Mouse (Mus musculus) intestine, embryonic 16.5 days (tissue): Measurements from ENCODE around the gene Trim5. TPM values are rescaled to one million over a fixed set of nuclear protein-coding genes. Genes with fewer than 3 reads are reported as not detected.
"Not testable (repeated sequence)": the region's sequence is repeated elsewhere in the genome, so short reads cannot be mapped to it uniquely, and the experiment has no call there.

Experiments used
- ATAC-seq: fragments of 200-750 bp; cut with Nextera tagmentation; 2 replicates; pipeline ENCODE4 v1.8.0; 2017; ENCODE audit warnings: moderate TSS enrichment, moderate library complexity
- H3K27ac ChIP-seq: fragments of 300-500 bp; sonication (generic); 2 replicates; pipeline ENCODE4 v1.5.1; 2014; ENCODE audit warnings: mild to moderate bottlenecking, low read length
- H3K27me3 ChIP-seq: fragments of 300-500 bp; sonication (generic); replicated peaks from 2 replicates; pipeline ENCODE4 v1.6.1; 2014; ENCODE audit warnings: low read length, control low read depth, mixed read lengths; ENCODE audit not compliant: control insufficient read depth, insufficient read depth
- H3K36me3 ChIP-seq: fragments of 300-500 bp; sonication (generic); 2 replicates; pipeline ENCODE4 v1.6.1; 2014; ENCODE audit warnings: low read length, control low read depth; ENCODE audit not compliant: control insufficient read depth, insufficient read depth
- H3K4me1 ChIP-seq: fragments of 300-500 bp; sonication (generic); 2 replicates; pipeline ENCODE4 v1.6.1; 2014; ENCODE audit warnings: low read length, control low read depth, mixed read lengths; ENCODE audit not compliant: control insufficient read depth, insufficient read depth
- H3K4me2 ChIP-seq: fragments of 300-500 bp; sonication (generic); 2 replicates; pipeline ENCODE4 v1.6.1; 2014; ENCODE audit warnings: low read depth, low read length, control low read depth
- H3K4me3 ChIP-seq: fragments of 300-500 bp; sonication (generic); 2 replicates; pipeline ENCODE4 v1.5.1; 2014; ENCODE audit warnings: mild to moderate bottlenecking, low read length
- H3K9ac ChIP-seq: fragments of 300-500 bp; sonication (generic); 2 replicates; pipeline ENCODE4 v1.6.1; 2014; ENCODE audit warnings: low read depth, low read length
- H3K9me3 ChIP-seq: fragments of 300-500 bp; sonication (generic); 2 replicates; pipeline ENCODE4 v1.6.1; 2016; ENCODE audit warnings: low read length, control low read depth; ENCODE audit not compliant: control insufficient read depth
- WGBS: fragments of 180-500 bp; shearing (Covaris S2); extraction: QIAGEN DNeasy Blood & Tissue Kit; methylation state at CpG from one replicate; pipeline ENCODE4 v1.1.7; 2014; 5-methylcytosine and 5-hydroxymethylcytosine counted together
- polyA plus RNA-seq: library from polyadenylated mRNA; unstranded; fragments of >200 nt; fragmentation: Nextera tagmentation; extraction: Ambion mirVana; gene quantifications from 2 replicates; pipeline ENCODE4 v1.2.1, GENCODE M21; 2015

Trim5 gene
- polyA plus RNA-seq, 1 experiment from 2014 or later: 0.33 TPM

DNA sequence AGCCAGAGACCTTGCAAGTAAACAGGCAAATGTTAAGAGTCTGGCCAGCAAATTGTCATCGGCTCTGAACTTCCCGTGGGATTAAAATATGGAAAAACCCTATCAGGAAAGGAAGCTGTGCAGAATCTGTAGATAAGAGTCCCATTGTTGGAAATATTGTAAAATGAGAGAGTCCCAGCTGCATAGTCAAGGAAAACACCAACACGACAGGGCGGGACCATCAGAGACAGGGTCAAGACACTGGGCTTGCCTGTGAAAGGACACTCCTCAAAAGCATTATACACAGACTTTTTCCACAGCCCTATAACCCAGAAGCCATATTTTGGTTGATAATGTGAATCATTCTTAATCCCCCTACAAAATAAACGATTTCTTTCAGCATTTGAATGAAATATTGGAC lies 22.6 kb downstream of the Trim5 start:
- H3K4me1 ChIP-seq, H3K36me3 ChIP-seq, H3K9ac ChIP-seq, H3K4me2 ChIP-seq, H3K9me3 ChIP-seq, ATAC-seq, H3K27ac ChIP-seq, H3K27me3 ChIP-seq, H3K4me3 ChIP-seq: not testable (repeated sequence)
- 67% methylated on average over 2 of the region's 5 CpGs for WGBS

DNA sequence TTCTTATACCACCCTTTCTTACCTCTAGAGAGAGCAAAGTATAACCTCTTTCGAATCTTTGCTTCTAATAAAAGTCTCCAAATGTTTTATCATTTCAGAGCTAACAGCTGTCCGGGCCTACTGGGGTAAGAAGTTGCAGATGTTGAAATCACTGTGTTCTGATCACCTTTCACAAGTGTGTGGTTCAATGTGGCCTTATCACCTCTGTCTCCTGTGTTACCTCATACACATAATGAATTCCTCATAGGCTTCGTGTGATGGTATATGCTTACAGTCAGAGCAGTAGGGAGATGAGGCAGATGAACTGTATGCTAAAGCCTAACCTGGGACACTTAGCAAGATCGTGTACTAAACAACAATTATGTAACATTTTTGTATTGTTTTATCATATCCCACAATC lies 27.5 kb downstream of the Trim5 start:
- not testable (repeated sequence) for H3K27ac ChIP-seq, H3K27me3 ChIP-seq, H3K9me3 ChIP-seq, H3K9ac ChIP-seq, H3K4me1 ChIP-seq, H3K4me2 ChIP-seq, H3K4me3 ChIP-seq, H3K36me3 ChIP-seq, ATAC-seq
- WGBS: 78% methylated on average over 4 of the region's 4 CpGs

DNA sequence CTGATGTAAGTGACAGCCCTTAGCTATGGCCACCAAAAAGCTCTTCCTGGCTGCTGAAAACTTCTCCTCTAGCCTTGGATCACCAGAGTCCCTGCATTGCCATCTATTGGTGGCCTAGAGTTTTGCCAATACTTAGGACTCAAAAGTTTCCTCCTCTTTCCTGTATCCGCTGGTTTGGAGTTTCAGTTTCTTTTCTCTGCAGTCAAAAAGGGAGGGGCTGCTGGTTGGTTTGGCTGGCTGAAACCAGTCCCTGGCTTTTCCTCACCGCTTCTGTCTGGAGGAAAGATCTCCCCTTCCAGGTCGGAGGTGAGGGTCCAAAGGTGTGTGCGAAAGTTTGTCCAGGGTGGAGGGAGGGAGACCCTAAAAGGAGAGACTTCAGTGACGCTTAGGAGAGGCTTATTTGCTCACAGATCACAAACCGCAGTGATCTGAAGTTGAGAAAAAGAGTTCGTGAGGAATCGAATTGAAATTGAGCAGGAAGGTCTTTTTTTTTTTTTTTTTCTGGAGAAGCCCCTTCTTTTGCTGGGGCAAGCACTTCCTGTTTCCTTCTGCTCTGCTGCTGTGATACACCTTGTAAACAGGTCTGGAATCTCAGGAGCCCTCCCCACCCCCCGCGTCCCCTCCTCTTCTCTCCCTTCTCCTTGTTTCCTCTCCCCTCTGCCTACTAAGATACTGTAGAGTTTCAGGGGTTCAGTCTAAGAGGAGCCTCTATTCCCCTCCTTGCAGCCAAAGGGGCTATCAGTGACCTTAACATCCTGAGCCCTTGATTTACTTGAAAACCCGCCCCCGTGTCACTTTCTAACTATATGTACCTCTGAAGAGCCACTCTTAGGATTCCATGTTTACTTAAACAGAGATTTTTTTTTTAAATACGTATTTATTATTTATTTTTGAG lies 43.4 kb downstream of the Trim5 start, which contains the start of gene Trim34a:
Gene Trim34a (plus strand): TSS at position 171 of the 895 bp plus-strand sequence.
- Histone ChIP-seq H3K27me3 (no peaks in the 10 kb centered on the region), H3K9ac (peak within 1 kb of the TSS; percentile 78), H3K4me1 (0 out of 2 replicates have a peak, but pooled peaks cover 3% of the 10 kb centered on the region), H3K27ac (0 out of 2 replicates have a peak within 1 kb of the TSS, but pooled peaks have one; percentile 57), H3K4me2 (peak within 1 kb of the TSS; percentile 61), H3K36me3 (no peaks in the 10 kb centered on the region), H3K9me3 (no peaks in the 10 kb centered on the region), H3K4me3 (peak within 1 kb of the TSS; percentile 65)
- ATAC-seq: peak; percentile 95
- WGBS: 5% methylated on average over 13 of the region's 13 CpGs

DNA sequence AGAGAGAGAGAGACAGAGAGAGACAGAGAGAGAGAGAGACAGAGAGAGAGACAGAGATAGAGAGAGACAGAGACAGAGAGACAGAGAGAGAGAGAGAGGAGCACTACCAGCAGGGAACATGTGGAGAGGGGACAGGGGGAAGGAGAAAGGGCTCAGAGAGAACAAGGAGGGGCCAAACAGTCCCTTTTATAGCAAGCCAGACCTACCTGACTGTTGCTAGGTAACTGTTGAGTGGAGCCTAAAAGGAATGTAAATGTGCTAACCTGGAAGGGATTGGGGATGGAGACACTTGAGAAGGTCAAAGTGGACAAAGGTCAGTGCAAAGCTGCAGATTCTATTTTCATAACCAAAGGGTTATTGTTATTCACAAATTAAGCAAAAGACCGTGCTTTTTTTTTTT lies 44.3 kb downstream of the Trim5 start:
- Histone ChIP-seq H3K36me3 (no peaks in the 10 kb centered on the region), H3K4me2 (no peak overlapping the region), H3K9me3 (no peaks in the 10 kb centered on the region), H3K27ac (no peak overlapping the region), H3K9ac (no peak overlapping the region), H3K27me3 (no peaks in the 10 kb centered on the region), H3K4me3 (no peak overlapping the region), H3K4me1 (0 out of 2 replicates have a peak, but pooled peaks cover 3% of the 10 kb centered on the region)
- 67% methylated on average over 1 of the region's 1 CpGs for WGBS
- no peak for ATAC-seq

DNA sequence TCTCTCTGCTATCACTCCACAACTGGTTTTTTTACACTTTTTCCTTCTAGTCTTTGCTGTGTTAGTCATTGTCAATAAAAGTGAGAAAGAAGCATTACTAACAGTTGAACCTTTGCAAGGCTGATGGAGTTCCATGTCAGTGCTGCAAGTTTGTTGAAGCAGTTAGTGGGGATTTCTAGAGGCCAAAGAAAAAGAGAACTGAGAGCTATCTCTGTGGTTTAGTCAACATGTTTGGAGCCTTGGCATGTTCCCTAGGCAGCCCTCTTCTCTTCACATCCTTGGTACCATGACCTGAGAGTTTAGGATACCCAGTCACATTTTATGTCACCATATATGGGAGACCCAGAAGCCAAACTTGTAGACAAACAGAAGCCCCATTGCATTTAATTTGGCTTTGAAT lies 47.0 kb downstream of the Trim5 start:
- no peaks in the 10 kb centered on the region for H3K36me3 ChIP-seq
- no peaks in the 10 kb centered on the region for H3K27me3 ChIP-seq
- 0 out of 2 replicates have a peak, but pooled peaks cover 3% of the 10 kb centered on the region for H3K4me1 ChIP-seq
- ATAC-seq: no peak
- H3K4me2 ChIP-seq: no peak overlapping the region
- no peak overlapping the region for H3K27ac ChIP-seq
- H3K9ac ChIP-seq: no peak overlapping the region
- no peak overlapping the region for H3K4me3 ChIP-seq
- no peaks in the 10 kb centered on the region for H3K9me3 ChIP-seq

- H3K9ac ChIP-seq: no peak overlapping the region
- H3K9me3 ChIP-seq: no peaks in the 10 kb centered on the region
- H3K36me3 ChIP-seq: no peaks in the 10 kb centered on the region
- no peak for ATAC-seq
- H3K27ac ChIP-seq: no peak overlapping the region
- no peaks in the 10 kb centered on the region for H3K27me3 ChIP-seq
- H3K4me1 ChIP-seq: no peaks in the 10 kb centered on the region
- 38% methylated on average over 2 of the region's 2 CpGs for WGBS
- H3K4me3 ChIP-seq: no peak overlapping the region
- no peak overlapping the region for H3K4me2 ChIP-seq
Observed at GRCm38 (mm10) chr7:104231203-104231602, 56.7 kb downstream of the Trim5 start.

GRCm38 (mm10) chr7:104218701-104219569 lies 69.0 kb downstream of the Trim5 start, which contains the start of gene Trim6:
Gene Trim6, plus strand, starts transcription at chr7:104218793.
- Histone ChIP-seq H3K9ac (peak within 1 kb of the TSS; percentile 68), H3K4me2 (peak within 1 kb of the TSS; percentile 78), H3K36me3 (no peaks in the 10 kb centered on the region), H3K4me3 (peak within 1 kb of the TSS; percentile 46), H3K27me3 (no peaks in the 10 kb centered on the region), H3K9me3 (no peaks in the 10 kb centered on the region), H3K27ac (peak within 1 kb of the TSS; percentile 23; the same call in 1 of the 2 replicates), H3K4me1 (peaks cover 5% of the 10 kb centered on the region)
- peak; percentile 87 for ATAC-seq
- WGBS: 5% methylated on average over 37 of the region's 37 CpGs

DNA sequence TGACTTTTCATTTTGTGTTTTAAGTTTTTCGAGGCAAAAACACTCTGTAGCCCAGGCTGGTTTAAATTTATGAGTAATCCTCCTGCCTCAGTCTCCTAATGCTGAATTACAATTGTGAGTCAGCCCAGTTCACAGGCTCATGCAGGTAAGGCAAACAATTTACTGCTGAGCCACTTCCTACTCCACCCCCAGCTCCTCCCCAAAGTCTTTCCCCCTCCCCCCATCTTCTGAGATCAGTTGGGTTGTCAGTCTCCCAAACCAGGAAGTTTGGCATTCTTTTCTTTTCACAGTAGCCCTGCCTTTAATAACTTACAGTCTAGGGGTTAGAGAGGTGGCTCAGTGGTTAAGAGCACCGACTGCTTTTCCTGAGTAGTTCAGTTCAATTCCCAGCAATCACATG lies 70.0 kb downstream of the Trim5 start:
- H3K27ac ChIP-seq: no peak overlapping the region
- no peak overlapping the region for H3K4me2 ChIP-seq
- no peak overlapping the region for H3K4me3 ChIP-seq
- WGBS: 73% methylated on average over 2 of the region's 2 CpGs
- H3K4me1 ChIP-seq: peaks cover 5% of the 10 kb centered on the region
- H3K9ac ChIP-seq: no peak overlapping the region
- H3K36me3 ChIP-seq: no peaks in the 10 kb centered on the region
- ATAC-seq: 0 out of 2 replicates have a peak, but pooled peaks have one; percentile 38
- no peaks in the 10 kb centered on the region for H3K27me3 ChIP-seq
- H3K9me3 ChIP-seq: no peaks in the 10 kb centered on the region

- Histone ChIP-seq H3K9ac (no peak overlapping the region), H3K9me3 (no peaks in the 10 kb centered on the region), H3K27me3 (no peaks in the 10 kb centered on the region), H3K4me1 (peaks cover 5% of the 10 kb centered on the region), H3K27ac (no peak overlapping the region), H3K4me3 (no peak overlapping the region), H3K36me3 (no peaks in the 10 kb centered on the region), H3K4me2 (no peak overlapping the region)
- 29% methylated on average over 1 of the region's 1 CpGs for WGBS
- no peak for ATAC-seq
Observed at GRCm38 (mm10) chr7:104216011-104216535, 71.8 kb downstream of the Trim5 start.
